Mouse (Mus musculus): Measurements from ENCODE around the gene Nos2.

The Nos2 gene

GRCm38 (mm10) chr11:78920411-78920939, at the start of gene Nos2:
Nos2 (plus strand) TSS chr11:78920787.
- DNase-seq (ENCODE audit: low spot score in 2 of 2), result no peak

- DNase-seq (ENCODE audit: low spot score in 2 of 2), result no peak
Measured at GRCm38 (mm10) chr11:78870891-78871290, 49.7 kb upstream of the Nos2 start.

GRCm38 (mm10) chr11:78872782-78873181, 47.8 kb upstream of the Nos2 start:
- no peak for DNase-seq (ENCODE audit: low spot score in 2 of 2)

GRCm38 (mm10) chr11:78879727-78880126, 40.9 kb upstream of the Nos2 start:
- DNase-seq (ENCODE audit: low spot score in 2 of 2), result no peak

GRCm38 (mm10) chr11:78886693-78887092, 33.9 kb upstream of the Nos2 start:
- DNase-seq (ENCODE audit: low spot score in 2 of 2), result no peak

- peak; percentile 50 to 78 for DNase-seq (ENCODE audit: low spot score in 2 of 2)
Measured at GRCm38 (mm10) chr11:78887102-78887971, 33.2 kb upstream of the Nos2 start.

GRCm38 (mm10) chr11:78889156-78889555, 31.4 kb upstream of the Nos2 start:
- no peak for DNase-seq (ENCODE audit: low spot score in 2 of 2)

- no peak for DNase-seq (ENCODE audit: low spot score in 2 of 2)
Measured at GRCm38 (mm10) chr11:78896357-78897123, 24.0 kb upstream of the Nos2 start.

GRCm38 (mm10) chr11:78915473-78915872, 5.1 kb upstream of the Nos2 start:
- no peak for DNase-seq (ENCODE audit: low spot score in 2 of 2)

- no peak for DNase-seq (ENCODE audit: low spot score in 2 of 2)
Measured at GRCm38 (mm10) chr11:78916410-78916809, 4.2 kb upstream of the Nos2 start.

- no peak for DNase-seq (ENCODE audit: low spot score in 2 of 2)
Measured at GRCm38 (mm10) chr11:78919745-78920144, 842 bp upstream of the Nos2 start.

GRCm38 (mm10) chr11:78922678-78923407, 2.3 kb downstream of the Nos2 start:
- DNase-seq (ENCODE audit: low spot score in 2 of 2), result peak; percentile 34 to 50

- DNase-seq (ENCODE audit: low spot score in 2 of 2), result no peak
Measured at GRCm38 (mm10) chr11:78924111-78924510, 3.5 kb downstream of the Nos2 start.

- peak in 1 of 2 experiments; percentile 11 for DNase-seq (ENCODE audit: low spot score in 2 of 2)
Measured at GRCm38 (mm10) chr11:78924916-78925315, 4.3 kb downstream of the Nos2 start.

- DNase-seq (ENCODE audit: low spot score in 2 of 2), result peak in 1 of 2 experiments; percentile 47
Measured at GRCm38 (mm10) chr11:78929345-78929744, 8.8 kb downstream of the Nos2 start.

- no peak for DNase-seq (ENCODE audit: low spot score in 2 of 2)
Measured at GRCm38 (mm10) chr11:78934307-78934706, 13.7 kb downstream of the Nos2 start.

- DNase-seq (ENCODE audit: low spot score in 2 of 2), result no peak
Measured at GRCm38 (mm10) chr11:78934727-78935126, 14.1 kb downstream of the Nos2 start.

- DNase-seq (ENCODE audit: low spot score in 2 of 2), result no peak
Measured at GRCm38 (mm10) chr11:78935178-78935577, 14.6 kb downstream of the Nos2 start.

GRCm38 (mm10) chr11:78943083-78943482, 22.5 kb downstream of the Nos2 start:
- no peak for DNase-seq (ENCODE audit: low spot score in 2 of 2)

- peak in 1 of 2 experiments; percentile 56 for DNase-seq (ENCODE audit: low spot score in 2 of 2)
Measured at GRCm38 (mm10) chr11:78950365-78950764, 29.8 kb downstream of the Nos2 start.

GRCm38 (mm10) chr11:78952467-78952866, 31.9 kb downstream of the Nos2 start:
- DNase-seq (ENCODE audit: low spot score in 2 of 2), result peak in 1 of 2 experiments; percentile 23

- DNase-seq (ENCODE audit: low spot score in 2 of 2), result peak; percentile 61 to 79
Measured at GRCm38 (mm10) chr11:78956260-78956659, 35.7 kb downstream of the Nos2 start.
